Mouse (Mus musculus) left cerebral cortex, postnatal 36 days (tissue): ENCODE results near the gene Usp7. TPM values are rescaled to one million over a fixed set of nuclear protein-coding genes. Genes with fewer than 3 reads are reported as not detected.

Experiments used
- DNase-seq, 2 experiments: peaks; one replicate each; pipeline ENCODE4 v3.0.0; 2021 to 2022; ENCODE audit warnings: low spot score in 2 of 2, mixed read lengths in 1 of 2
- intact Hi-C: fragments of 180-260 bp; cut with DNase I; formaldehyde crosslinking; loops from one replicate; pipeline ENCODE4 v1.15.1; 2025
- total RNA-seq, 2 experiments: library from RNA; stranded (reverse); gene quantifications; 2 replicates each; pipeline ENCODE4 v1.2.3; 2021

The Usp7 gene
- total RNA-seq, 2 experiments from 2014 or later, result 134 to 175 TPM

- no peak for DNase-seq
- intact Hi-C loops, result no loop called here
These were observed 128.2 kb downstream of the Usp7 start for GRCm38 (mm10) chr16:8663606-8664539.

DNA sequence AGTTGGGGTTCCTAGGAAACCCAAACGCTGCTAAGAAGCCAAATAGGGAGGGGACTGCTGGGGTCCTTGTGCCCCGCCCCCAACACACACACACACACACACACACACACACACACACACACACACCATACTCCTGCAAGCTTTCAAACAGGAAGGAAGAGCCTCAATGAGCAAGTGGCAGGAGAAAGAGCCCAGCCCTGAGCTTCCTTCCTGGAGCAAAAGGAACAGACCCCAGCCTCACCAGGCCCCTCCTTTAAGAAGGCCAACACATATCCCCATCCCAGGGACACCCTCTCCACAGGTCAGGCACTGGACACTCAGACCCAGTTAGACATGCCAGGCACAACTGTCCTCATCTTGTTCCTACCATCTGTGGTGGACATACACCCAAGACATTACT is 129.1 kb downstream of the Usp7 start:
- intact Hi-C loops, result no loop called here

DNA sequence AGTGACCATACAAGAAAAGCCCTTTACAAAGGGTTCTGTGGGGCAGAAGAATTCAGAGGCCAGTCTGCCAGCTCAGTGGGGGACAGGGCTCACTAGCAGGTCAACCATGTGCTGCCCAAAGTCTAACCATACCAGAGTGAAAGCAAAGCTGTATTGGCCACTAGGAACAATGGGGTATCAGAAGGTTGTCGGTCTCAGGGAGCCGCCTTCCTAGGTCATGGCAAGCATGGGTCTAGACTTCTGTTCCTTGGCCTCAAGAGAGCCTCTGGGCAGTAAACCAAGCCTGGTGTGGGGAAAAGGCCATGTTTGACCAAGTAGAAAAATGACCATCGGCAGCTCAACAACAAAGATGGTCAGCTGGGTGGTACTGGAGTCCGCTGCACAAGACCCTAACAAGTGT is 133.3 kb downstream of the Usp7 start:
- intact Hi-C loops, result no loop called here
- no peak for DNase-seq

More for the DNA sequence above, 129.1 kb downstream of the Usp7 start:
- no peak for DNase-seq

GRCm38 (mm10) chr16:8658349-8658748 is 133.8 kb downstream of the Usp7 start:
- intact Hi-C loops, result no loop called here

GRCm38 (mm10) chr16:8656256-8656655 is 135.9 kb downstream of the Usp7 start:
- DNase-seq, result no peak
- intact Hi-C loops, result no loop called here

More at GRCm38 (mm10) chr16:8658349-8658748, 133.8 kb downstream of the Usp7 start:
- no peak for DNase-seq

DNA sequence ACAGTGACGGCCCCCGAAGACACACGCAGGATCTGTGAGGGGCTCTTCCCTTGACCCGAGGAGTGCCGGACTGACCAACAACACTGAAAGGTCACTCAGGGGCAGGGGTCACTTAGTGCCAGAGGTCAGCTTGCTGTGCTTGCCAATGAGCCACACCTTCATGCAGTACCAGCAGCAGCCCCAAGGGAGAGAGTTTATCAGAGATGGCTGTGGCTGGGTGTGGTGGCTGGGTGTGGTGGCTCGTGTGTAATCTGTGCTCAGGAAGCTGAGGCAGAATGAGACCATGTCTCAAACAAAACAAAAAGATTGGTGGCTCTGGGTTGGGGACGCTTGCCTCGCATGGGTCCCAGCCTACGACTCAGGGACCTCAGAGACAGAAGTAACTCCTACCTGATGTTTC is 136.5 kb downstream of the Usp7 start:
- intact Hi-C loops, result no loop called here
- no peak for DNase-seq

DNA sequence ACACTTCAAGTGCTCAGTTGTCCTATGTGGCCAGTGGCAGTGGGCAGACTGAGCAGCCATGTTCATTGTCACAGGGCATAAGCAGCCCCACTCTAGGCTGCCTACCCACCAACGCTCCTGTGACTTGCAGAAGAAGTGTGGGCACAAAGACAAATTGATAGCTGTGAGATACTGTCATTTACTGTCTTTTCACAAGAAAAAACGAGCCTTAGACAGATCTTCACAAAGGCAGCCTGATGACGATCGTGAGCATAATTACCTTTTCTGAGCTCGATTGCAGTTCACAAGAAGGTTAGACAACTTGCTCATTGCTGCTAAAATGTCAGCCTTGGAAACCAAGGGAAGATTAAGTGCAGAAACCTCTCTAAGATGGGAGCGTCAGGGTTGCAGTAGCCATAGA is 137.0 kb downstream of the Usp7 start:
- intact Hi-C loops, result no loop called here
- no peak for DNase-seq

GRCm38 (mm10) chr16:8650007-8650406 is 142.1 kb downstream of the Usp7 start:
- no peak for DNase-seq
- intact Hi-C loops, result no loop called here

- no peak for DNase-seq
- intact Hi-C loops, result no loop called here
These were observed 146.6 kb downstream of the Usp7 start for GRCm38 (mm10) chr16:8645546-8645945.

- intact Hi-C loops, result no loop called here
- DNase-seq, result peak in 1 of 2 experiments; percentile 30
These were observed 148.3 kb downstream of the Usp7 start for GRCm38 (mm10) chr16:8643855-8644254.

Other genes with a start within 250 kb of the Usp7 start
- 10 to 100 TPM; 24.3 to 50.5 TPM for gene Pmm2, start 154.6 kb downstream of the Usp7 start, total RNA-seq
- gene Tmem186, start 154.6 kb downstream of the Usp7 start, total RNA-seq, result 10 to 100 TPM; 12.0 to 13.4 TPM
- gene Carhsp1, start 120.2 kb downstream of the Usp7 start, total RNA-seq, result 10 to 100 TPM; 15.6 to 20.2 TPM
- not detected for gene Gm5767, start 111.5 kb downstream of the Usp7 start, total RNA-seq
- 100 to 1,000 TPM in 1 of 2 experiments, 10 to 100 TPM in 1; 98.2 to 105 TPM for gene 1810013L24Rik, start 37.8 kb upstream of the Usp7 start, total RNA-seq